Mouse (Mus musculus): Measurements from ENCODE around the gene Bicdl1.

GRCm38 (mm10) chr5:115635536-115635935, 95.9 kb downstream of the Bicdl1 start:
- TF ChIP-seq CTCF (conservative IDR thresholded peaks at IDR 0.05; ENCODE audit: insufficient read depth, insufficient read length, low read depth, low read length) (no peak), POLR2A (IDR thresholded peaks at IDR 0.05; ENCODE audit: low read depth, low read length) (no peak)

Data from kidney, adult 2 months (tissue).